Mouse (Mus musculus): ENCODE data around the gene Plekhm2. TPM values are rescaled to one million over a fixed set of nuclear protein-coding genes. Genes with fewer than 3 reads are reported as not detected.

Plekhm2 gene
- polyA plus RNA-seq, 1 experiment from 2014 or later: 4.6 TPM

GRCm38 (mm10) chr4:141595138-141595537 lies 69.6 kb downstream of the Plekhm2 start:
- WGBS: 91% methylated on average over 11 of the region's 11 CpGs
- no peak for ATAC-seq (ENCODE audit: insufficient number of reproducible peaks, insufficient read depth, low FRiP score, low read depth)
- Histone ChIP-seq H3K4me1 (ENCODE audit: control insufficient read depth, insufficient read depth, low read length) (peaks cover 8% of the 10 kb centered on the region; the same call in 1 of the 2 replicates), H3K36me3 (ENCODE audit: control insufficient read depth, insufficient read depth, low read length) (peaks cover 41% of the 10 kb centered on the region), H3K9me3 (ENCODE audit: control insufficient read depth, low read depth, low read length) (no peaks in the 10 kb centered on the region), H3K27ac (ENCODE audit: low read length) (no peak overlapping the region), H3K4me3 (ENCODE audit: low read depth, low read length) (no peak overlapping the region), H3K4me2 (replicated peaks; ENCODE audit: low read depth, low read length) (no peak overlapping the region), H3K27me3 (ENCODE audit: control insufficient read depth, insufficient read depth, low read length) (no peaks in the 10 kb centered on the region), H3K9ac (replicated peaks; ENCODE audit: low read depth, low read length) (no peak overlapping the region)

- Histone ChIP-seq H3K36me3 (ENCODE audit: control insufficient read depth, insufficient read depth, low read length) (peaks cover 66% of the 10 kb centered on the region), H3K27me3 (ENCODE audit: control insufficient read depth, insufficient read depth, low read length) (no peaks in the 10 kb centered on the region), H3K4me2 (replicated peaks; ENCODE audit: low read depth, low read length) (no peak overlapping the region), H3K27ac (ENCODE audit: low read length) (no peak overlapping the region), H3K9me3 (ENCODE audit: control insufficient read depth, low read depth, low read length) (no peaks in the 10 kb centered on the region), H3K9ac (replicated peaks; ENCODE audit: low read depth, low read length) (no peak overlapping the region), H3K4me1 (ENCODE audit: control insufficient read depth, insufficient read depth, low read length) (0 out of 2 replicates have a peak, but pooled peaks cover 5% of the 10 kb centered on the region), H3K4me3 (ENCODE audit: low read depth, low read length) (no peak overlapping the region)
- no peak for ATAC-seq (ENCODE audit: insufficient number of reproducible peaks, insufficient read depth, low FRiP score, low read depth)
- WGBS: 27% methylated on average over 3 of the region's 3 CpGs
Measured at GRCm38 (mm10) chr4:141591547-141591946, 73.2 kb downstream of the Plekhm2 start.

- no peak overlapping the region for H3K4me3 ChIP-seq (ENCODE audit: low read depth, low read length)
- H3K36me3 ChIP-seq (ENCODE audit: control insufficient read depth, insufficient read depth, low read length): peaks cover 54% of the 10 kb centered on the region
- no peak overlapping the region for H3K27ac ChIP-seq (ENCODE audit: low read length)
- ATAC-seq (ENCODE audit: insufficient number of reproducible peaks, insufficient read depth, low FRiP score, low read depth): no peak
- H3K9ac ChIP-seq (replicated peaks; ENCODE audit: low read depth, low read length): no peak overlapping the region
- no peaks in the 10 kb centered on the region for H3K4me1 ChIP-seq (ENCODE audit: control insufficient read depth, insufficient read depth, low read length)
- 87% methylated on average over 8 of the region's 8 CpGs for WGBS
- H3K9me3 ChIP-seq (ENCODE audit: control insufficient read depth, low read depth, low read length): no peaks in the 10 kb centered on the region
- H3K27me3 ChIP-seq (ENCODE audit: control insufficient read depth, insufficient read depth, low read length): no peaks in the 10 kb centered on the region
- H3K4me2 ChIP-seq (replicated peaks; ENCODE audit: low read depth, low read length): no peak overlapping the region
Measured at GRCm38 (mm10) chr4:141583919-141584318, 80.8 kb downstream of the Plekhm2 start.

GRCm38 (mm10) chr4:141581051-141581450 lies 83.6 kb downstream of the Plekhm2 start:
- H3K4me2 ChIP-seq (replicated peaks; ENCODE audit: low read depth, low read length): no peak overlapping the region
- no peaks in the 10 kb centered on the region for H3K9me3 ChIP-seq (ENCODE audit: control insufficient read depth, low read depth, low read length)
- no peak overlapping the region for H3K9ac ChIP-seq (replicated peaks; ENCODE audit: low read depth, low read length)
- H3K4me3 ChIP-seq (ENCODE audit: low read depth, low read length): no peak overlapping the region
- H3K27me3 ChIP-seq (ENCODE audit: control insufficient read depth, insufficient read depth, low read length): no peaks in the 10 kb centered on the region
- ATAC-seq (ENCODE audit: insufficient number of reproducible peaks, insufficient read depth, low FRiP score, low read depth): no peak
- H3K36me3 ChIP-seq (ENCODE audit: control insufficient read depth, insufficient read depth, low read length): peaks cover 60% of the 10 kb centered on the region
- no peak overlapping the region for H3K27ac ChIP-seq (ENCODE audit: low read length)
- WGBS: 93% methylated on average over 13 of the region's 13 CpGs
- no peaks in the 10 kb centered on the region for H3K4me1 ChIP-seq (ENCODE audit: control insufficient read depth, insufficient read depth, low read length)

GRCm38 (mm10) chr4:141578833-141579232 lies 85.9 kb downstream of the Plekhm2 start:
- Histone ChIP-seq H3K36me3 (ENCODE audit: control insufficient read depth, insufficient read depth, low read length) (peaks cover 44% of the 10 kb centered on the region), H3K9me3 (ENCODE audit: control insufficient read depth, low read depth, low read length) (no peaks in the 10 kb centered on the region), H3K9ac (replicated peaks; ENCODE audit: low read depth, low read length) (no peak overlapping the region), H3K4me3 (ENCODE audit: low read depth, low read length) (no peak overlapping the region), H3K27me3 (ENCODE audit: control insufficient read depth, insufficient read depth, low read length) (no peaks in the 10 kb centered on the region), H3K4me2 (replicated peaks; ENCODE audit: low read depth, low read length) (no peak overlapping the region), H3K4me1 (ENCODE audit: control insufficient read depth, insufficient read depth, low read length) (0 out of 2 replicates have a peak, but pooled peaks cover under 1% of the 10 kb centered on the region), H3K27ac (ENCODE audit: low read length) (peak overlapping the region; percentile 33; the same call in 1 of the 2 replicates)
- peak; percentile 69 for ATAC-seq (ENCODE audit: insufficient number of reproducible peaks, insufficient read depth, low FRiP score, low read depth)
- WGBS: 38% methylated on average over 3 of the region's 3 CpGs

- H3K4me2 ChIP-seq (replicated peaks; ENCODE audit: low read depth, low read length): no peak overlapping the region
- WGBS: 93% methylated on average over 7 of the region's 7 CpGs
- no peak for ATAC-seq (ENCODE audit: insufficient number of reproducible peaks, insufficient read depth, low FRiP score, low read depth)
- no peaks in the 10 kb centered on the region for H3K27me3 ChIP-seq (ENCODE audit: control insufficient read depth, insufficient read depth, low read length)
- no peak overlapping the region for H3K4me3 ChIP-seq (ENCODE audit: low read depth, low read length)
- H3K9ac ChIP-seq (replicated peaks; ENCODE audit: low read depth, low read length): no peak overlapping the region
- peaks cover 35% of the 10 kb centered on the region for H3K36me3 ChIP-seq (ENCODE audit: control insufficient read depth, insufficient read depth, low read length)
- H3K27ac ChIP-seq (ENCODE audit: low read length): no peak overlapping the region
- H3K4me1 ChIP-seq (ENCODE audit: control insufficient read depth, insufficient read depth, low read length): 0 out of 2 replicates have a peak, but pooled peaks cover 2% of the 10 kb centered on the region
- no peaks in the 10 kb centered on the region for H3K9me3 ChIP-seq (ENCODE audit: control insufficient read depth, low read depth, low read length)
Measured at GRCm38 (mm10) chr4:141576877-141577276, 87.8 kb downstream of the Plekhm2 start.

GRCm38 (mm10) chr4:141576404-141576803 lies 88.3 kb downstream of the Plekhm2 start:
- H3K4me2 ChIP-seq (replicated peaks; ENCODE audit: low read depth, low read length): no peak overlapping the region
- H3K9ac ChIP-seq (replicated peaks; ENCODE audit: low read depth, low read length): no peak overlapping the region
- no peak for ATAC-seq (ENCODE audit: insufficient number of reproducible peaks, insufficient read depth, low FRiP score, low read depth)
- H3K4me3 ChIP-seq (ENCODE audit: low read depth, low read length): no peak overlapping the region
- H3K27me3 ChIP-seq (ENCODE audit: control insufficient read depth, insufficient read depth, low read length): no peaks in the 10 kb centered on the region
- peaks cover 33% of the 10 kb centered on the region for H3K36me3 ChIP-seq (ENCODE audit: control insufficient read depth, insufficient read depth, low read length)
- no peaks in the 10 kb centered on the region for H3K9me3 ChIP-seq (ENCODE audit: control insufficient read depth, low read depth, low read length)
- WGBS: 75% methylated on average over 11 of the region's 11 CpGs
- H3K4me1 ChIP-seq (ENCODE audit: control insufficient read depth, insufficient read depth, low read length): 0 out of 2 replicates have a peak, but pooled peaks cover 2% of the 10 kb centered on the region
- H3K27ac ChIP-seq (ENCODE audit: low read length): no peak overlapping the region

Other genes starting within 250 kb of the Plekhm2 start
- gene Clcnkb, start 248.9 kb downstream of the Plekhm2 start, polyA plus RNA-seq (2014; fragmentation: Nextera tagmentation; extraction: Ambion mirVana): not detected in 2 replicates
- 4.2 and 4.7 TPM in 2 replicates for gene Hspb7, start 244.1 kb downstream of the Plekhm2 start, polyA plus RNA-seq (2014; fragmentation: Nextera tagmentation; extraction: Ambion mirVana)
- gene Srarp, start 228.8 kb downstream of the Plekhm2 start, polyA plus RNA-seq (2014; fragmentation: Nextera tagmentation; extraction: Ambion mirVana): not detected in 2 replicates
- 30.8 and 30.9 TPM in 2 replicates for gene Zbtb17, start 220.2 kb downstream of the Plekhm2 start, polyA plus RNA-seq (2014; fragmentation: Nextera tagmentation; extraction: Ambion mirVana)
- gene Spen, start 126.3 kb downstream of the Plekhm2 start, polyA plus RNA-seq (2014; fragmentation: Nextera tagmentation; extraction: Ambion mirVana): 16.2 and 16.9 TPM in 2 replicates
- 94.9 and 98.0 TPM in 2 replicates for gene Fblim1, start 58.8 kb downstream of the Plekhm2 start, polyA plus RNA-seq (2014; fragmentation: Nextera tagmentation; extraction: Ambion mirVana)
- gene Tmem82, start 46.3 kb downstream of the Plekhm2 start, polyA plus RNA-seq (2014; fragmentation: Nextera tagmentation; extraction: Ambion mirVana): 0.29 and 0.32 TPM in 2 replicates
- not detected in 2 replicates for gene Slc25a34, start 41.1 kb downstream of the Plekhm2 start, polyA plus RNA-seq (2014; fragmentation: Nextera tagmentation; extraction: Ambion mirVana)
- gene Rsc1a1, start 20.7 kb upstream of the Plekhm2 start, polyA plus RNA-seq (2014; fragmentation: Nextera tagmentation; extraction: Ambion mirVana): 0.51 TPM in 1 of 2 replicates, not detected in the other
- gene Ddi2, start 58.5 kb upstream of the Plekhm2 start, polyA plus RNA-seq (2014; fragmentation: Nextera tagmentation; extraction: Ambion mirVana): 18.8 and 19.6 TPM in 2 replicates
- gene Agmat, start 81.8 kb upstream of the Plekhm2 start, polyA plus RNA-seq (2014; fragmentation: Nextera tagmentation; extraction: Ambion mirVana): not detected in 2 replicates
- 3.7 and 5.0 TPM in 2 replicates for gene Dnajc16, start 126.0 kb upstream of the Plekhm2 start, polyA plus RNA-seq (2014; fragmentation: Nextera tagmentation; extraction: Ambion mirVana)
- gene Casp9, start 128.7 kb upstream of the Plekhm2 start, polyA plus RNA-seq (2014; fragmentation: Nextera tagmentation; extraction: Ambion mirVana): 18.0 and 19.3 TPM in 2 replicates
- 0.73 TPM in 1 of 2 replicates, not detected in the other for gene Cela2a, start 161.3 kb upstream of the Plekhm2 start, polyA plus RNA-seq (2014; fragmentation: Nextera tagmentation; extraction: Ambion mirVana)
- not detected in 2 replicates for gene Ctrc, start 181.5 kb upstream of the Plekhm2 start, polyA plus RNA-seq (2014; fragmentation: Nextera tagmentation; extraction: Ambion mirVana)
- 58.8 and 65.0 TPM in 2 replicates for gene Efhd2, start 210.0 kb upstream of the Plekhm2 start, polyA plus RNA-seq (2014; fragmentation: Nextera tagmentation; extraction: Ambion mirVana)